Mouse (Mus musculus) hindbrain, embryonic 15.5 days (tissue): ENCODE data around the gene Camk1g. TPM values are rescaled to one million over a fixed set of nuclear protein-coding genes. Genes with fewer than 3 reads are reported as not detected.
A peak's percentile ranks its signal among the peaks of the same experiment; 100 is the strongest.

Source experiments
- ATAC-seq: fragments of 200-750 bp; cut with Nextera tagmentation; 2 replicates; pipeline ENCODE4 v1.8.0; 2017; ENCODE audit warnings: low read depth, moderate number of reproducible peaks, moderate TSS enrichment; ENCODE audit not compliant: low FRiP score
- H3K27ac ChIP-seq: fragments of 300-500 bp; sonication (generic); replicated peaks from 2 replicates; pipeline ENCODE4 v1.5.1; 2015; ENCODE audit warnings: mild to moderate bottlenecking, inconsistent platforms
- H3K27me3 ChIP-seq: fragments of 300-500 bp; sonication (generic); 2 replicates; pipeline ENCODE4 v1.6.1; 2015; ENCODE audit warnings: control low read depth, inconsistent platforms
- H3K36me3 ChIP-seq: fragments of 300-500 bp; sonication (generic); 2 replicates; pipeline ENCODE4 v1.6.1; 2015; ENCODE audit warnings: control low read depth, inconsistent platforms
- H3K4me1 ChIP-seq: fragments of 300-500 bp; sonication (generic); replicated peaks from 2 replicates; pipeline ENCODE4 v1.6.1; 2015; ENCODE audit warnings: control low read depth, inconsistent platforms
- H3K4me2 ChIP-seq: fragments of 300-500 bp; sonication (generic); 2 replicates; pipeline ENCODE4 v1.6.1; 2015; ENCODE audit warnings: moderate library complexity, mild to moderate bottlenecking, inconsistent platforms
- H3K4me3 ChIP-seq: fragments of 300-500 bp; sonication (generic); 2 replicates; pipeline ENCODE4 v1.5.1; 2015; ENCODE audit warnings: mild to moderate bottlenecking, inconsistent platforms
- H3K9ac ChIP-seq: fragments of 300-500 bp; sonication (generic); 2 replicates; pipeline ENCODE4 v1.6.1; 2015; ENCODE audit warnings: inconsistent platforms
- H3K9me3 ChIP-seq: fragments of 300-500 bp; sonication (generic); 2 replicates; pipeline ENCODE4 v1.6.1; 2016; ENCODE audit warnings: control low read depth, inconsistent platforms
- WGBS: fragments of 180-500 bp; shearing (Covaris S2); methylation state at CpG from one replicate; pipeline ENCODE4 v1.1.7; 2015; 5-methylcytosine and 5-hydroxymethylcytosine counted together
- polyA plus RNA-seq: library from polyadenylated mRNA; unstranded; fragments of >200 nt; fragmentation: Nextera tagmentation; extraction: Ambion mirVana; gene quantifications from 2 replicates; pipeline ENCODE4 v1.2.1, GENCODE M21; 2015

Gene Camk1g
- 40.5 and 41.0 TPM in 2 replicates for polyA plus RNA-seq

DNA sequence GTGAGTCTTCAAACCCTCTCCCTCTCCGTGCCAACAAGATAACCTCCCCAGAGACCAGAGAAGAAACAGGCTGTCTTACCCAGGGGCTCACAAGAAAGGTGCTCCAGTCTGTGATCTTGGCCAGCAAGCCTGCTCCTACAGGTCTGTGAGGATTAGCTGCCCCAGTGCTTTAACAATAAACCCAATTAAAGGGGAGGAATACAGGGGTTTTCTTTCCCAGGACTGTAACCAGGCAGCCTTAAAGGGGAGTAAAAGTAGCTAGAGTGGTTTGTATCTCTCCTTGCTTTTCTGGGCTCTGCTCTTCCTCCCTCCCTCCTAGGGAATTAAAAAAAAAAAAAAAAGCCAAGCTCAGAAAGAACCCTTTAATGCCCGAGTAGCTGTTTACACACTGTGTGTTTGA is at the start of gene Camk1g:
Gene Camk1g (minus strand): TSS at position 203 of the 400 bp plus-strand sequence.
- Histone ChIP-seq H3K27ac (peak within 1 kb of the TSS; percentile 63), H3K4me3 (peak within 1 kb of the TSS; percentile 48), H3K4me1 (peaks cover 31% of the 10 kb centered on the region), H3K36me3 (no peaks in the 10 kb centered on the region), H3K4me2 (peak within 1 kb of the TSS; percentile 79), H3K9ac (peak within 1 kb of the TSS; percentile 55), H3K27me3 (no peaks in the 10 kb centered on the region), H3K9me3 (no peaks in the 10 kb centered on the region)
- 5% methylated on average over 2 of the region's 2 CpGs for WGBS
- peak; percentile 91 for ATAC-seq

DNA sequence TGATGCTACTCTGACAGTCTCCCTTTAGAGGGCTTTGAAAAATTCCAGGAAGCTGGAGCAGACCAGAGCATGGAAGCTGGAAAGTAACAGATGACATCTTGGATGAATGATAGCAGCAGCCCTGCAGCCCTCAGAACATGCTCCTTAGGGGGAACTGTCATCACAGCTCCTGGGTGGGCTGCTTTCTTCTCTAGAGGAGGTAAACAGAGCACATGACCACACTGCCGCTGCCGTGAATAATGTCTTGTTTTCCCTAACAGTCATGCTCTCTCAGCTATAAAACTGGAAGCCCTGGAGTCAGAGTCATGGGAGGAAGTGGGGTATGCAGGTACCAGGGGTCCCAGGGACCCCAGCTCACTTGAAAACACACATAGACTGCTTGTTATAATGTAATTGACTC is 49.1 kb upstream of the Camk1g start:
- Histone ChIP-seq H3K9me3 (no peaks in the 10 kb centered on the region), H3K4me1 (peaks cover 26% of the 10 kb centered on the region), H3K9ac (no peak overlapping the region), H3K27me3 (no peaks in the 10 kb centered on the region), H3K27ac (0 out of 2 replicates have a peak overlapping the region, but pooled peaks have one; percentile 17), H3K4me2 (no peak overlapping the region), H3K36me3 (no peaks in the 10 kb centered on the region), H3K4me3 (no peak overlapping the region)
- no peak for ATAC-seq
- WGBS, result 2% methylated on average over 2 of the region's 2 CpGs

DNA sequence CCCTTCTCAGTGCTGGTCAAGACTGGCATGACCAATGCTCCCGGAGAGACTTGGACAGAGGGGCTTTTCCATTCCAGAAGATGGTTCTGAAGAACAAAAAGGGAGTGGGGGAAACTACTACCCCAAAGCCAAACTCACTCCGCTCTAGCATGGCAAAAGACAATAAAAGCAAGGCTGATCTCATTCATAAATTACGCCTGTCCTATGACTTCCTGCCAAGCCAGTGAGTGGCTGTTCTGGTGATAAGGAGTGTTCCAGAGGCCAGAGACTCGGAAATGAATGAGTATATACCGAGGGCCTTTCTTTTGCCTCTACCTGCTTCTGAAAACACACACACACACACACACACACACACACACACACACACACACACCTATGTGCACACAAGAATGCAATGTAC is 48.6 kb upstream of the Camk1g start:
- H3K27ac ChIP-seq, result 0 out of 2 replicates have a peak overlapping the region, but pooled peaks have one; percentile 17
- peaks cover 21% of the 10 kb centered on the region for H3K4me1 ChIP-seq
- H3K27me3 ChIP-seq, result no peaks in the 10 kb centered on the region
- H3K4me3 ChIP-seq, result no peak overlapping the region
- H3K9ac ChIP-seq, result no peak overlapping the region
- 78% methylated on average over 5 of the region's 5 CpGs for WGBS
- no peak for ATAC-seq
- H3K9me3 ChIP-seq, result no peaks in the 10 kb centered on the region
- no peak overlapping the region for H3K4me2 ChIP-seq
- no peaks in the 10 kb centered on the region for H3K36me3 ChIP-seq

DNA sequence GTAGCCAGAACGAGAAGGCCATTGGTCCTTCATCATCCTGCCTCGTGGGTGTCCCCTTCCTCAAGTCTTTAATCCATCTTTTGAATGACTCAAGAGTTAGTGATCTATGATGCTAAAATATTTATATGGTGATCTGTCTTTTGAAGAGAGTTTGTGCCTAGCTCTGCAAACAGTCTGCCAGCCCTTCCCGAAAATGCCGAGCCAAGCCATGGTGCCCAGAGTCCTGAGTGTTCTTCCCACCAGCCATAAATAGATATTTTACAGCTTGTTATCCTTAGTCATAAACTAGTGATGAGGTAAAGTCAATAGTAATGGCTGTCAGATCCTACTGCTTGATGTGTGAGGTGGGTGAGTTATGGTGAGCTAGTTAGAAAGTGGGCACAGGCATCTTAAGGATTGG is 44.0 kb upstream of the Camk1g start:
- no peak for ATAC-seq
- WGBS, result 86% methylated on average over 4 of the region's 4 CpGs
- H3K27ac ChIP-seq, result no peak overlapping the region
- H3K9ac ChIP-seq, result no peak overlapping the region
- no peak overlapping the region for H3K4me2 ChIP-seq
- peaks cover 11% of the 10 kb centered on the region for H3K4me1 ChIP-seq
- no peaks in the 10 kb centered on the region for H3K9me3 ChIP-seq
- H3K27me3 ChIP-seq, result no peaks in the 10 kb centered on the region
- H3K4me3 ChIP-seq, result no peak overlapping the region
- H3K36me3 ChIP-seq, result no peaks in the 10 kb centered on the region

DNA sequence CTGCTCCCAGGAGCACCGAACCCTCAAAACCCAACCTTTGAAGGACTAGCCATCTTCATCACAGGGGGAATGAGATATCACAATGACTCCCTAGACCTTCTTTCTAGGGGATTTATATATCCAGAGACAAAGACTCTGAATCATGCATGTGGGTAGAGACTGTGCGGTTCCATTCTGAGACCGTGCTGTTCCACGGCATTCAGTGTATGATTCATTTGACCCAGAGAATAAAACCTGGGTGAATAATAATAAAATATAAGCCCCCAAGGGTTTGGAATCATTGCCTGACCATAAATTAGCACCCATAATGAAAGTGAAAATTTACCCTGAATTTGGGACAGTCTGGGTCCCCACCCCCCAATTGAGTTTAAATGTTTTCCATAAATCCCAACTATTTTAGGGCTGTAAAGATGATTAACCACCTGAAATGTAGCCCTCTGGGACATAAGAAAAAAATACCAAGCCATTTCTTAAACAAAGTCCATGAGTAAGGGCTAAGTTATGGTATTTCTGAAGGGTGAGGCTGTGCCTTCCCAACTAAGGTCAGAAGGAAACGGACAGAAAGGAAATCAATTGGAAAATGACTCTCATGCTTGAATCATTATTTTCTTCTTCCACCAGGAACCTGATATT is 43.4 kb upstream of the Camk1g start:
- H3K9me3 ChIP-seq, result no peaks in the 10 kb centered on the region
- no peaks in the 10 kb centered on the region for H3K36me3 ChIP-seq
- H3K27me3 ChIP-seq, result no peaks in the 10 kb centered on the region
- H3K27ac ChIP-seq, result no peak overlapping the region
- peaks cover 5% of the 10 kb centered on the region for H3K4me1 ChIP-seq
- no peak overlapping the region for H3K9ac ChIP-seq
- ATAC-seq, result no peak
- H3K4me3 ChIP-seq, result no peak overlapping the region
- 90% methylated on average over 5 of the region's 5 CpGs for WGBS
- no peak overlapping the region for H3K4me2 ChIP-seq

DNA sequence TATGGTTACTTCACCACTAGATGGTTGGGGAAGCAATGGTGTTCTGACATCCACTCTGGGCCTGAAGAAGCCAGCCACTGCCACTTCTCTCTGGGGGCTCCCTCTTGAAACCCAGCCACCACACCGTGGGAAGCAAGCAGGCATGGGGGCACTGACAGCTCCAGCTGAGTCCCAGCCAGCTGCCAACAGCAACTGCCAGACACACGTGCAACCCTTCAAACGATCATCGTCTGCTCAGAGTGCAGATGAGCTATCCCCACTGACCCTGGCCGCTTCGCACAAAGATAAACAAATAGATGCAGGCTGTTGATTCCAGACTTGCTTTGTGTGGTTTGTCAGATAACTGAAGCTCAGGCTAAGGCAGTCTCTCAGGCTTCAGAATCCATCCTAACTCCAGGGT is 37.4 kb upstream of the Camk1g start:
- 0 out of 2 replicates have a peak, but pooled peaks cover 2% of the 10 kb centered on the region for H3K4me1 ChIP-seq
- no peak overlapping the region for H3K9ac ChIP-seq
- no peaks in the 10 kb centered on the region for H3K9me3 ChIP-seq
- 21% methylated on average over 6 of the region's 6 CpGs for WGBS
- no peak for ATAC-seq
- H3K4me3 ChIP-seq, result no peak overlapping the region
- H3K36me3 ChIP-seq, result no peaks in the 10 kb centered on the region
- no peaks in the 10 kb centered on the region for H3K27me3 ChIP-seq
- H3K27ac ChIP-seq, result no peak overlapping the region
- no peak overlapping the region for H3K4me2 ChIP-seq

DNA sequence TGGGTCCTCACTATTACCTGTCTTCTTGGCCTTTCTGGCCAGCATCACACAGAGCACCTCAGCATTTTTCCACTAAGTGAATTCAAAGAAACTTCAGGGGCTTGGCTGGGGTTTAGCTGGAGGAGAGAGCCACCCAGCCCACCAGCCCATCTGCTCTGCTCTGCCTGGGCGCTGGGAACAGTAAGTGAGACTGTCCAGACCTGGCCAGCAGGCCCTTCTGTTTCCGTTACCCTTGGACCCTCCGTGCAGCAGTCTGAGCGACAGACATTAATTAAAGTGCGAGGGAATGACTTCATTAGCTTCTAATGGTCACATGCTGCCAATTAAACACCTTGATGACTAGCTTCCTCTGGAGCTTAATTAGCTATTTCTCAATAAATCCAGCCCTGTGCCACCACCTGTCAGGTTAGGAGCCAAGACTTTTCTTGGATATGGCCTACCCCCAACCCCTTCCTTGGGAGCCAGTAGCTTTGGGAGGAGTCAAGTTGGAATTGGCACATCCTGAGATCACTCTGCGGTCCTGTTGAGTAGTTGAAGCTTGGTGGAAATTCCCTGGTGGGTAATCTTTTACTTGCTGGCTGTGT is 36.1 kb upstream of the Camk1g start:
- Histone ChIP-seq H3K4me2 (no peak overlapping the region), H3K27me3 (no peaks in the 10 kb centered on the region), H3K4me1 (0 out of 2 replicates have a peak, but pooled peaks cover 2% of the 10 kb centered on the region), H3K36me3 (no peaks in the 10 kb centered on the region), H3K4me3 (no peak overlapping the region), H3K9me3 (no peaks in the 10 kb centered on the region), H3K9ac (no peak overlapping the region), H3K27ac (no peak overlapping the region)
- 58% methylated on average over 6 of the region's 6 CpGs for WGBS
- ATAC-seq, result 0 out of 2 replicates have a peak, but pooled peaks have one; percentile 61

DNA sequence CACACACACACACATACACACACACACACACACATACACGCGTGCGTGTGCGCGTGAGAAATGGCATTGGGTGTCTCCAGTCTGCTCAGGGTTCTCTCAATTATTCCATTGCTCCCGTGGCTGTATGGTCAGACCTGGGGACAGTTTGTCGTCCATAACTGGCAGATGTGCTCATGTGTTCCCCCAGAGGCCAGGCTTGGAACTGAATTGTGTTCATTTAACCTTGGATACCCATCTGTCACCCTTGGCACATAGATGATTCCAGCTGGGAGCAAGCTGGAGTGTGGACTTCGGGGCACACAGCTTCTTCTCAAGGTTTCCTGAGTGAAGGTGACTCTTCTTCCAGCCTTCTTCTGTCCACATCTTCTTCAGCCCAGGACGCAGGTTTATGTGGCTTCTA is 31.6 kb upstream of the Camk1g start:
- Histone ChIP-seq H3K27me3 (no peaks in the 10 kb centered on the region), H3K4me1 (0 out of 2 replicates have a peak, but pooled peaks cover 2% of the 10 kb centered on the region), H3K27ac (no peak overlapping the region), H3K9ac (no peak overlapping the region), H3K9me3 (no peaks in the 10 kb centered on the region), H3K36me3 (no peaks in the 10 kb centered on the region), H3K4me3 (no peak overlapping the region), H3K4me2 (no peak overlapping the region)
- no peak for ATAC-seq
- 69% methylated on average over 9 of the region's 9 CpGs for WGBS

DNA sequence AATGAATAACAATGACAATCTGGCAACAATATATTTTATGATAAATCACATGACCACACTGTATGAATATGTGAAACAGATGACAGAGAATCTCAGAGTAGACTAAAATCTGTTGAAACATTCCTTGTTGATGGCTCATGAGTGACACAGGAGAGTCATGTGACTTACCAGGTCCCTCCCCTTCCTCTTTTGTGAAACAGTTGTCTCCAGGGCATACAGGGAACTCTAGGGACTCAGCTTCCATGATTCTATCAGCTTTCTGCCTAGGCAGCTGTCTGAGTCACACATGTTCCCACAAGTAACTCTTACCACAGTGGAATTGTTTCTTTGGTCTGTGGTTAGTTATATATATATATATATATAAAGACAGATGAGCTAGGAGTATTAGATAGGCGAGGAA is 30.2 kb upstream of the Camk1g start:
- no peaks in the 10 kb centered on the region for H3K4me1 ChIP-seq
- H3K4me2 ChIP-seq, result no peak overlapping the region
- H3K27me3 ChIP-seq, result no peaks in the 10 kb centered on the region
- WGBS, result 94% methylated on average over 1 of the region's 1 CpGs
- no peak for ATAC-seq
- H3K9me3 ChIP-seq, result no peaks in the 10 kb centered on the region
- H3K36me3 ChIP-seq, result no peaks in the 10 kb centered on the region
- H3K9ac ChIP-seq, result no peak overlapping the region
- no peak overlapping the region for H3K27ac ChIP-seq
- no peak overlapping the region for H3K4me3 ChIP-seq

DNA sequence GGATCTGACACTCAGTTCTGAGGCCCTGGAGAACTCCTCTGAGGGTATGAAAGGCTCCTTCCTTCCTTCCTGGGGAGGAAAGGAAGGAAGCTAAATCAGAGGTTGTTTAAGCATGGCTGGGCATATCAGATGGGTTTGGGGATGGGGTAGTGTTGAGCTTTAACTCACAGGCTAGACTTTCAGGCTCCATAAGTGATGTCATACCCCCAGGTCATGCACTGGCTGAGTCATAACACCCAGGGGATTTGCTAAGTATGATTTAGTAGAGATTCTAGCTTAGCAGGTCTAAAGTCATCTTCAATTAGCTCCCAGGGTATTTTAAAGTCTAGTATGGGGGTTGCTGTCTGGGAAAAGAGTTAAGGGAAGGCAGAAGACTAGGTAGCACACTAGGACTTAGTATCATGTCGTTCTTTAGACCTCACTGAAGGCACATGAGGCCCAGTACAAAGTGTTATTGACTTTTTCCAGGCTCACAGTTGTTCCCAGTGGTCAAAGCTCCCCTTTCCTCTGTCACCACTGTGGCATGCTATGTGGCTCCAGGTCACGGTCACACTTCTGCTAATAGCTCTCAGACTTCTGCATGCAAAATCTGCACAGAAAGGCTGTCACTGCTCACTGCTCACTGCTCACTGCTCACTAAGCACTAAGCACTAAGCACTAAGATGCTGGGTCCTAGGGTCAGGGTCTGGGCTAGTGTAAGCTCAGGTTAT is 28.8 kb upstream of the Camk1g start:
- no peaks in the 10 kb centered on the region for H3K4me1 ChIP-seq
- H3K4me2 ChIP-seq, result no peak overlapping the region
- no peaks in the 10 kb centered on the region for H3K9me3 ChIP-seq
- no peak overlapping the region for H3K9ac ChIP-seq
- no peaks in the 10 kb centered on the region for H3K36me3 ChIP-seq
- no peak overlapping the region for H3K4me3 ChIP-seq
- 74% methylated on average over 2 of the region's 2 CpGs for WGBS
- H3K27ac ChIP-seq, result no peak overlapping the region
- H3K27me3 ChIP-seq, result no peaks in the 10 kb centered on the region
- no peak for ATAC-seq

DNA sequence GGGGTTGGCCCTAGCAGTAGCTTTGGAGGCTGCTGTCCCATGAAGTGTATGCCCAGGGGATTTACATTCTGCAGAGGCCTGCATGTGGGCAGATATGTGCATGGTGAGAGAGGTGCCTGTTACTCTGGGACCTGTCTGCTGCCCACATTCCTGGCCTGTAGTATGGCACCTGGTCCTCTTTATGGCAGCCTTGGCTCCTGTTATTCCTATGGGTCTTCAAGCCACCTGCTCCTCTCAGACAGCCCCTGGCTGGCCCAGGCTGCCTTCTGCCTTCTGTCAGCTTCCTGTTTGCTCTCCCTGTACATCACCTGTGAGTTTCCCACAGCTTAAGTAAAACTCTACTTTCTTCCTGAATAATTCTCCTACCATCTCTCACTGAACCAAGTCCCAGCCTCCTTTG is 27.0 kb upstream of the Camk1g start:
- H3K36me3 ChIP-seq, result no peaks in the 10 kb centered on the region
- H3K27ac ChIP-seq, result no peak overlapping the region
- H3K4me2 ChIP-seq, result no peak overlapping the region
- H3K9ac ChIP-seq, result no peak overlapping the region
- no peaks in the 10 kb centered on the region for H3K4me1 ChIP-seq
- H3K4me3 ChIP-seq, result no peak overlapping the region
- no peak for ATAC-seq
- no peaks in the 10 kb centered on the region for H3K27me3 ChIP-seq
- H3K9me3 ChIP-seq, result no peaks in the 10 kb centered on the region

DNA sequence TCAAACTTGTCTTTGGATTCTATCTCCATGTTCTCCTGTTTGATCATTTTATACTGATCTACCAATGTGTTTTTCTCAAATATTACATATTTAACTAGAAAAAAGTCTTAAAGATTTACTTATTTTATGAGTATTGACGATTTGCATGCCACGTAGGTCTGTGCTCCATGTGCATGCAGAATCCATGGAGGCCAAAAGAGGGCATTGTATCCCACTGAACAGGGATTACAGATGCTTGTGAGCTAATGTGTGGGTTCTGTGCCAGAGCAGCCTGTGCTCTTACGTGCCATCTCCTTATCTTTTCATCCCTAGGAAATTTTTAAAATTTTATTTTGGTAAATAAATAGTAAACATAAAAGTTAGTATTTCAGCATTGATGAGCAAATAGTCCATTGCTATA is 22.2 kb upstream of the Camk1g start:
- H3K9me3 ChIP-seq, result no peaks in the 10 kb centered on the region
- no peak overlapping the region for H3K9ac ChIP-seq
- ATAC-seq, result no peak
- peaks cover 25% of the 10 kb centered on the region for H3K4me1 ChIP-seq
- no peaks in the 10 kb centered on the region for H3K36me3 ChIP-seq
- no peak overlapping the region for H3K27ac ChIP-seq
- H3K4me2 ChIP-seq, result no peak overlapping the region
- WGBS, result 83% methylated on average over 3 of the region's 3 CpGs
- no peak overlapping the region for H3K4me3 ChIP-seq
- H3K27me3 ChIP-seq, result peaks cover 4% of the 10 kb centered on the region; the same call in 1 of the 2 replicates
